Mouse (Mus musculus) cerebellum, postnatal 25 days (tissue): Measurements from ENCODE around the gene Pkdcc.

Source experiments
- DNase-seq, 2 experiments: peaks; one replicate each; pipeline ENCODE4 v3.0.0; 2021; ENCODE audit warnings: mixed read lengths in 2 of 2

The Pkdcc gene

GRCm38 (mm10) chr17:83214674-83215528 lies at the start of gene Pkdcc:
Gene Pkdcc (plus strand): TSS chr17:83215292.
- peak; percentile 57 to 79 for DNase-seq

- DNase-seq: no peak
Observed at GRCm38 (mm10) chr17:83166195-83166594, 48.9 kb upstream of the Pkdcc start.

GRCm38 (mm10) chr17:83176146-83176545 lies 38.9 kb upstream of the Pkdcc start:
- no peak for DNase-seq

GRCm38 (mm10) chr17:83178483-83179150 lies 36.5 kb upstream of the Pkdcc start:
- no peak for DNase-seq

- no peak for DNase-seq
Observed at GRCm38 (mm10) chr17:83179151-83179531, 36.0 kb upstream of the Pkdcc start.

- no peak for DNase-seq
Observed at GRCm38 (mm10) chr17:83179569-83179968, 35.5 kb upstream of the Pkdcc start.

GRCm38 (mm10) chr17:83181086-83181485 lies 34.0 kb upstream of the Pkdcc start:
- no peak for DNase-seq

GRCm38 (mm10) chr17:83181592-83181991 lies 33.5 kb upstream of the Pkdcc start:
- DNase-seq: no peak

- no peak for DNase-seq
Observed at GRCm38 (mm10) chr17:83182061-83182664, 32.9 kb upstream of the Pkdcc start.

- no peak for DNase-seq
Observed at GRCm38 (mm10) chr17:83182780-83183179, 32.3 kb upstream of the Pkdcc start.

- no peak for DNase-seq
Observed at GRCm38 (mm10) chr17:83187751-83188565, 27.1 kb upstream of the Pkdcc start.

GRCm38 (mm10) chr17:83190810-83191209 lies 24.3 kb upstream of the Pkdcc start:
- DNase-seq: no peak

- no peak for DNase-seq
Observed at GRCm38 (mm10) chr17:83194491-83194890, 20.6 kb upstream of the Pkdcc start.

GRCm38 (mm10) chr17:83197361-83197923 lies 17.6 kb upstream of the Pkdcc start:
- DNase-seq: no peak

- no peak for DNase-seq
Observed at GRCm38 (mm10) chr17:83200469-83200868, 14.6 kb upstream of the Pkdcc start.

GRCm38 (mm10) chr17:83201257-83201656 lies 13.8 kb upstream of the Pkdcc start:
- DNase-seq: no peak

- no peak for DNase-seq
Observed at GRCm38 (mm10) chr17:83203692-83204383, 11.3 kb upstream of the Pkdcc start.

GRCm38 (mm10) chr17:83207296-83207695 lies 7.8 kb upstream of the Pkdcc start:
- DNase-seq: no peak

GRCm38 (mm10) chr17:83208455-83208854 lies 6.6 kb upstream of the Pkdcc start:
- no peak for DNase-seq

- no peak for DNase-seq
Observed at GRCm38 (mm10) chr17:83210531-83210930, 4.6 kb upstream of the Pkdcc start.

- no peak for DNase-seq
Observed at GRCm38 (mm10) chr17:83211196-83211595, 3.9 kb upstream of the Pkdcc start.

GRCm38 (mm10) chr17:83212422-83212821 lies 2.7 kb upstream of the Pkdcc start:
- DNase-seq: no peak
